24 mouse cellular contexts compared by ENCODE assay signal in the genomic region with DNA sequence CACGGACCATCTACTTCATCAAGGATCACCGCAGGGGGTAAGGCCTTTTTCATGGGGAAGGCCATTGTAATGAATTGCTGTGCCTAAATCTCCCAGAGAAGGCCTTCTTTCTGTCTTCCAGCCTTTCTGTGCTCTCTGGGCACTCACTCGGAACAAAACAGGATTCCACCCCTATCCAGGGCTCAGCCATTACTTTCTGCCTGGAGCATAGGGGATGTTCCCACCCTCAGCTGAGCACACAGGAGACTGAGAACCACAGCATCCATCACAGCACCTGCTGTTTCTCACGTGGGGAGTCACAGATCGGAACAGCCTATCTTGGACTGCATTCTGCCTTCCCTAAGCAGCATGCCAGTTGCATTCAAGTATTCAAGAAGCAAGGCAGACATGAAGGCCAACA.
"Had no signal": no experiment of that assay in that cellular context is flagged by ENCODE, and none has a peak within 500 bp of the region (broad histone marks: within the 10 kb centered on the region; RNA-seq: fewer than 3 reads in every experiment).

No protein-coding gene starts in this region.

- H3K4me1 ChIP-seq: heart, embryonic 13.5 days; heart, embryonic 15.5 days; hindbrain, embryonic 12.5 days; hindbrain, embryonic 15.5 days; kidney, embryonic 15.5 days; limb, embryonic 12.5 days; liver, embryonic 12.5 days had no signal

- ATAC-seq: hindbrain, postnatal 0 days; intestine, embryonic 16.5 days; liver, embryonic 12.5 days had no signal

- H3K36me3 ChIP-seq: heart, embryonic 13.5 days; heart, embryonic 15.5 days; hindbrain, embryonic 12.5 days; hindbrain, embryonic 15.5 days; kidney, embryonic 15.5 days; limb, embryonic 10.5 days; limb, embryonic 12.5 days; liver, embryonic 12.5 days had no signal

- H3K9ac ChIP-seq: heart, embryonic 13.5 days; heart, embryonic 15.5 days; hindbrain, embryonic 12.5 days; hindbrain, embryonic 15.5 days; kidney, embryonic 15.5 days; limb, embryonic 12.5 days; liver, embryonic 12.5 days had no signal

- H3K4me2 ChIP-seq: heart, embryonic 11.5 days; heart, embryonic 13.5 days; heart, embryonic 15.5 days; hindbrain, embryonic 12.5 days; hindbrain, embryonic 15.5 days; kidney, embryonic 15.5 days; limb, embryonic 12.5 days; liver, embryonic 12.5 days had no signal

- H3K4me3 ChIP-seq: heart, adult 2 months; heart, embryonic 13.5 days; heart, embryonic 15.5 days; hindbrain, embryonic 12.5 days; hindbrain, embryonic 15.5 days; kidney, embryonic 15.5 days; layer of hippocampus, adult 2 months; left cerebral cortex, adult 2 months; limb, embryonic 10.5 days; limb, embryonic 12.5 days; liver, embryonic 12.5 days had no signal

- H3K27ac ChIP-seq: heart, adult 2 months; heart, embryonic 13.5 days; heart, embryonic 15.5 days; hindbrain, embryonic 12.5 days; hindbrain, embryonic 15.5 days; hindbrain, postnatal 0 days; kidney, embryonic 15.5 days; kidney, postnatal 0 days; layer of hippocampus, adult 2 months; left cerebral cortex, adult 2 months; limb, embryonic 10.5 days; limb, embryonic 12.5 days; liver, embryonic 12.5 days had no signal

- H3K27me3 ChIP-seq: heart, embryonic 13.5 days; heart, embryonic 15.5 days; hindbrain, embryonic 12.5 days; hindbrain, embryonic 15.5 days; kidney, embryonic 15.5 days; limb, embryonic 12.5 days; liver, embryonic 12.5 days had no signal

- H3K9me3 ChIP-seq: heart, embryonic 13.5 days; heart, embryonic 15.5 days; hindbrain, embryonic 12.5 days; hindbrain, embryonic 15.5 days; kidney, embryonic 15.5 days; limb, embryonic 10.5 days; limb, embryonic 12.5 days; liver, embryonic 12.5 days had no signal

- DNase-seq: gastrocnemius, postnatal 14 days; gastrocnemius, postnatal 36 days; heart, adult 11 months; heart, adult 2 months; heart, postnatal 14 days; heart, postnatal 36 days; kidney, adult 11 months; kidney, adult 2 months; kidney, postnatal 25 days; kidney, postnatal 4 days had no signal
